Mouse (Mus musculus) left cerebral cortex, postnatal 36 days (tissue): ENCODE data around the gene Tram1l1. TPM values are rescaled to one million over a fixed set of nuclear protein-coding genes. Genes with fewer than 3 reads are reported as not detected.
"Not testable (repeated sequence)": the region's sequence is repeated elsewhere in the genome, so short reads cannot be mapped to it uniquely, and the experiment has no call there.

Experiments
- DNase-seq, 2 experiments: peaks; one replicate each; pipeline ENCODE4 v3.0.0; 2021 to 2022; ENCODE audit warnings: low spot score in 2 of 2, mixed read lengths in 1 of 2
- intact Hi-C: fragments of 180-260 bp; cut with DNase I; formaldehyde crosslinking; loops from one replicate; pipeline ENCODE4 v1.15.1; 2025
- total RNA-seq, 2 experiments: library from RNA; stranded (reverse); gene quantifications; 2 replicates each; pipeline ENCODE4 v1.2.3; 2021

Tram1l1 gene
- total RNA-seq = 10 to 100 TPM; 17.6 to 17.7 TPM

GRCm38 (mm10) chr3:124320821-124321576 lies at the start of gene Tram1l1:
TSS of gene Tram1l1 (plus strand) at chr3:124320855.
- peak; percentile 83 to 87 for DNase-seq
- intact Hi-C loops = no loop called here

- intact Hi-C loops = loop anchor here (5.0 kb wide), 1 partner anchor 579 kb away; the partner anchor contains the start of gene Ndst3
- DNase-seq = no peak
These were observed 49.4 kb upstream of the Tram1l1 start for GRCm38 (mm10) chr3:124271229-124271628.

GRCm38 (mm10) chr3:124271668-124272067 lies 49.0 kb upstream of the Tram1l1 start:
- intact Hi-C loops = loop anchor here (5.0 kb wide), 1 partner anchor 579 kb away; the partner anchor contains the start of gene Ndst3
- no peak for DNase-seq

- intact Hi-C loops = loop anchor here (5.0 kb wide), 1 partner anchor 580 kb away; the partner anchor contains the start of gene Ndst3
- DNase-seq = no peak
These were observed 48.1 kb upstream of the Tram1l1 start for GRCm38 (mm10) chr3:124272465-124273089.

GRCm38 (mm10) chr3:124274928-124275609 lies 45.6 kb upstream of the Tram1l1 start:
- intact Hi-C loops = loop anchor here (1.0 to 5.0 kb wide), 3 partner anchors 312 to 759 kb away; partner anchors contain the start of gene Ndst3
- peak; percentile 23 to 48 for DNase-seq

GRCm38 (mm10) chr3:124288936-124289335 lies 31.7 kb upstream of the Tram1l1 start:
- intact Hi-C loops = not testable (repeated sequence)

GRCm38 (mm10) chr3:124319254-124319653 lies 1.4 kb upstream of the Tram1l1 start:
- no peak for DNase-seq
- intact Hi-C loops = no loop called here

More at GRCm38 (mm10) chr3:124288936-124289335, 31.7 kb upstream of the Tram1l1 start:
- DNase-seq = not testable (repeated sequence)

GRCm38 (mm10) chr3:124320398-124320797 lies 257 bp upstream of the Tram1l1 start:
- intact Hi-C loops = no loop called here
- DNase-seq = no peak

- DNase-seq = no peak
- intact Hi-C loops = loop anchor here (2.0 kb wide), 1 partner anchor 238 kb away; no protein-coding TSS in a partner anchor
These were observed 25.8 kb downstream of the Tram1l1 start for GRCm38 (mm10) chr3:124346445-124346844.

- DNase-seq = peak; percentile 18 to 25
- intact Hi-C loops = no loop called here
These were observed 36.9 kb downstream of the Tram1l1 start for GRCm38 (mm10) chr3:124357533-124357932.

GRCm38 (mm10) chr3:124372031-124372430 lies 51.4 kb downstream of the Tram1l1 start:
- DNase-seq = no peak
- intact Hi-C loops = no loop called here

Other genes starting within 250 kb of the Tram1l1 start
- not detected for gene 1700006A11Rik, start 105.2 kb downstream of the Tram1l1 start, total RNA-seq